Mouse (Mus musculus) megakaryocyte, embryonic 14.5 days (primary cell): ENCODE data around the gene Ska2. TPM values are rescaled to one million over a fixed set of nuclear protein-coding genes. Genes with fewer than 3 reads are reported as not detected.

ENCODE experiments used
- H3K27me3 ChIP-seq: replicated peaks from 2 replicates; pipeline ENCODE3; 2012; ENCODE audit warnings: inconsistent platforms
- H3K36me3 ChIP-seq: replicated peaks from 2 replicates; pipeline ENCODE3; 2012; ENCODE audit warnings: low read length, inconsistent platforms, mixed read lengths
- H3K4me1 ChIP-seq: 2 replicates; pipeline ENCODE4 v1.6.1; 2012; ENCODE audit warnings: inconsistent platforms
- H3K4me3 ChIP-seq: replicated peaks from 2 replicates; pipeline ENCODE3; 2012; ENCODE audit warnings: moderate library complexity, mild to moderate bottlenecking, inconsistent platforms
- H3K9me3 ChIP-seq: 2 replicates; pipeline ENCODE4 v1.6.1; 2012; ENCODE audit warnings: inconsistent platforms
- FLI1 ChIP-seq: IDR thresholded peaks from 2 replicates; pipeline ENCODE4 v1.6.1; 2012; ENCODE audit warnings: low read length, inconsistent platforms, mixed read lengths
- GATA1 ChIP-seq: IDR thresholded peaks from 3 replicates; pipeline ENCODE4 v1.6.1; 2012; ENCODE audit warnings: mixed read lengths, low read length, inconsistent platforms, borderline replicate concordance
- polyA plus RNA-seq: library from polyadenylated mRNA; stranded (reverse); fragments of >175 nt; gene quantifications from 2 replicates; pipeline ENCODE4 v1.2.3, GENCODE M21; 2012; ENCODE audit warnings: low replicate concordance; ENCODE audit not compliant: insufficient read depth

The Ska2 gene
- polyA plus RNA-seq, result 0.92 TPM in 1 of 2 replicates, not detected in the other

- Histone ChIP-seq H3K27me3 (no peaks in the 10 kb centered on the region), H3K36me3 (peaks cover 46% of the 10 kb centered on the region), H3K4me1 (peaks cover 22% of the 10 kb centered on the region; the same call in 1 of the 2 replicates), H3K9me3 (no peaks in the 10 kb centered on the region), H3K4me3 (peak within 1 kb of the TSS; percentile 97)
- TF ChIP-seq GATA1 (no peak), FLI1 (no peak)
Observed at GRCm38 (mm10) chr11:87108755-87109518, at the start of gene Ska2. Gene Ska2, plus strand, starts transcription at chr11:87109234.

GRCm38 (mm10) chr11:87060410-87060809 lies 48.6 kb upstream of the Ska2 start:
- H3K9me3 ChIP-seq, result no peaks in the 10 kb centered on the region
- 0 out of 2 replicates have a peak, but pooled peaks cover 2% of the 10 kb centered on the region for H3K4me1 ChIP-seq
- TF ChIP-seq GATA1 (no peak), FLI1 (no peak)
- no peak overlapping the region for H3K4me3 ChIP-seq
- peaks cover 6% of the 10 kb centered on the region for H3K27me3 ChIP-seq
- H3K36me3 ChIP-seq, result no peaks in the 10 kb centered on the region

- no peak for TF ChIP-seq FLI1
- TF ChIP-seq GATA1, result no peak
- peaks cover 10% of the 10 kb centered on the region for H3K27me3 ChIP-seq
- H3K9me3 ChIP-seq, result no peaks in the 10 kb centered on the region
- H3K36me3 ChIP-seq, result no peaks in the 10 kb centered on the region
- 0 out of 2 replicates have a peak, but pooled peaks cover 2% of the 10 kb centered on the region for H3K4me1 ChIP-seq
- no peak overlapping the region for H3K4me3 ChIP-seq
Observed at GRCm38 (mm10) chr11:87062087-87062486, 46.9 kb upstream of the Ska2 start.

- Histone ChIP-seq H3K4me3 (peak overlapping the region; percentile 96), H3K4me1 (peaks cover 21% of the 10 kb centered on the region), H3K27me3 (peaks cover 2% of the 10 kb centered on the region), H3K36me3 (peaks cover 21% of the 10 kb centered on the region), H3K9me3 (no peaks in the 10 kb centered on the region)
- no peak for TF ChIP-seq GATA1
- TF ChIP-seq FLI1, result no peak
Observed at GRCm38 (mm10) chr11:87073343-87073865, 35.6 kb upstream of the Ska2 start.

- peaks cover 2% of the 10 kb centered on the region for H3K27me3 ChIP-seq
- peaks cover 21% of the 10 kb centered on the region for H3K4me1 ChIP-seq
- peaks cover 24% of the 10 kb centered on the region for H3K36me3 ChIP-seq
- peak within 1 kb of the TSS; percentile 96 for H3K4me3 ChIP-seq
- TF ChIP-seq FLI1 (no peak), GATA1 (peak; percentile 77; the same call in 1 of the 3 replicates)
- H3K9me3 ChIP-seq, result no peaks in the 10 kb centered on the region
Observed at GRCm38 (mm10) chr11:87073866-87074440, 35.1 kb upstream of the Ska2 start, which contains the start of gene Gdpd1. Gene Gdpd1, minus strand, starts transcription at chr11:87074062.

- H3K36me3 ChIP-seq, result peaks cover 63% of the 10 kb centered on the region
- H3K27me3 ChIP-seq, result no peaks in the 10 kb centered on the region
- H3K4me3 ChIP-seq, result no peak overlapping the region
- H3K4me1 ChIP-seq, result peaks cover 54% of the 10 kb centered on the region
- no peaks in the 10 kb centered on the region for H3K9me3 ChIP-seq
- TF ChIP-seq GATA1, result no peak
- no peak for TF ChIP-seq FLI1
Observed at GRCm38 (mm10) chr11:87083712-87084111, 25.3 kb upstream of the Ska2 start.

- Histone ChIP-seq H3K4me1 (peaks cover 45% of the 10 kb centered on the region), H3K27me3 (no peaks in the 10 kb centered on the region), H3K36me3 (peaks cover 58% of the 10 kb centered on the region), H3K4me3 (peak overlapping the region; percentile 98), H3K9me3 (no peaks in the 10 kb centered on the region)
- TF ChIP-seq FLI1 (no peak), GATA1 (no peak)
Observed at GRCm38 (mm10) chr11:87085461-87085860, 23.6 kb upstream of the Ska2 start.

GRCm38 (mm10) chr11:87086290-87086984 lies 22.6 kb upstream of the Ska2 start, which contains the start of gene Smg8:
Gene Smg8, minus strand, starts transcription at chr11:87086774.
- no peak for TF ChIP-seq GATA1
- no peak for TF ChIP-seq FLI1
- H3K27me3 ChIP-seq, result no peaks in the 10 kb centered on the region
- peak within 1 kb of the TSS; percentile 98 for H3K4me3 ChIP-seq
- no peaks in the 10 kb centered on the region for H3K9me3 ChIP-seq
- H3K4me1 ChIP-seq, result peaks cover 48% of the 10 kb centered on the region
- H3K36me3 ChIP-seq, result peaks cover 58% of the 10 kb centered on the region

GRCm38 (mm10) chr11:87087142-87087541 lies 21.9 kb upstream of the Ska2 start:
- H3K9me3 ChIP-seq, result no peaks in the 10 kb centered on the region
- H3K4me1 ChIP-seq, result peaks cover 47% of the 10 kb centered on the region
- H3K36me3 ChIP-seq, result peaks cover 58% of the 10 kb centered on the region
- no peaks in the 10 kb centered on the region for H3K27me3 ChIP-seq
- TF ChIP-seq GATA1 (no peak), FLI1 (no peak)
- H3K4me3 ChIP-seq, result peak overlapping the region; percentile 98

- H3K4me1 ChIP-seq, result peaks cover 22% of the 10 kb centered on the region; the same call in 1 of the 2 replicates
- TF ChIP-seq GATA1, result no peak
- TF ChIP-seq FLI1, result no peak
- no peaks in the 10 kb centered on the region for H3K27me3 ChIP-seq
- peaks cover 48% of the 10 kb centered on the region for H3K36me3 ChIP-seq
- H3K9me3 ChIP-seq, result no peaks in the 10 kb centered on the region
- peak within 1 kb of the TSS; percentile 97 for H3K4me3 ChIP-seq
Observed at GRCm38 (mm10) chr11:87108409-87108754, 652 bp upstream of the Ska2 start, which contains the start of gene Prr11. Gene Prr11, minus strand, starts transcription at chr11:87108708.
